Mouse (Mus musculus) forebrain, embryonic 15.5 days (tissue): Measurements from ENCODE around the gene Usp54. TPM values are rescaled to one million over a fixed set of nuclear protein-coding genes. Genes with fewer than 3 reads are reported as not detected.
"Not testable (repeated sequence)": the region's sequence is repeated elsewhere in the genome, so short reads cannot be mapped to it uniquely, and the experiment has no call there.

Source experiments
- ATAC-seq: fragments of 200-750 bp; cut with Nextera tagmentation; replicated peaks from 2 replicates; pipeline ENCODE4 v1.8.0; 2017; ENCODE audit warnings: mild to moderate bottlenecking, moderate TSS enrichment, moderate library complexity
- H3K27ac ChIP-seq: fragments of 300-500 bp; sonication (generic); replicated peaks from 2 replicates; pipeline ENCODE4 v1.5.1; 2015; ENCODE audit warnings: mild to moderate bottlenecking, inconsistent platforms
- H3K27me3 ChIP-seq: fragments of 300-500 bp; sonication (generic); 2 replicates; pipeline ENCODE4 v1.6.1; 2015; ENCODE audit warnings: inconsistent platforms
- H3K36me3 ChIP-seq: fragments of 300-500 bp; sonication (generic); 2 replicates; pipeline ENCODE4 v1.6.1; 2015; ENCODE audit warnings: mild to moderate bottlenecking, inconsistent platforms
- H3K4me1 ChIP-seq: fragments of 300-500 bp; sonication (generic); 2 replicates; pipeline ENCODE4 v1.6.1; 2015; ENCODE audit warnings: inconsistent platforms
- H3K4me2 ChIP-seq: fragments of 300-500 bp; sonication (generic); replicated peaks from 2 replicates; pipeline ENCODE4 v1.6.1; 2015; ENCODE audit warnings: mild to moderate bottlenecking, inconsistent platforms
- H3K4me3 ChIP-seq: fragments of 300-500 bp; sonication (generic); 2 replicates; pipeline ENCODE4 v1.5.1; 2015; ENCODE audit warnings: mild to moderate bottlenecking, inconsistent platforms
- H3K9ac ChIP-seq: fragments of 300-500 bp; sonication (generic); replicated peaks from 2 replicates; pipeline ENCODE4 v1.6.1; 2015; ENCODE audit warnings: mild to moderate bottlenecking, inconsistent platforms
- H3K9me3 ChIP-seq: fragments of 300-500 bp; sonication (generic); 2 replicates; pipeline ENCODE4 v1.6.1; 2016; ENCODE audit warnings: inconsistent platforms
- WGBS: fragments of 180-500 bp; shearing (Covaris S2); methylation state at CpG from one replicate; pipeline ENCODE4 v1.1.7; 2015; ENCODE audit warnings: mixed read lengths; 5-methylcytosine and 5-hydroxymethylcytosine counted together
- polyA plus RNA-seq: library from polyadenylated mRNA; unstranded; fragments of >200 nt; fragmentation: Nextera tagmentation; extraction: Ambion mirVana; gene quantifications from 2 replicates; pipeline ENCODE4 v1.2.1, GENCODE M21; 2015

Gene Usp54
- polyA plus RNA-seq, 1 experiment from 2014 or later = 10.1 TPM

DNA sequence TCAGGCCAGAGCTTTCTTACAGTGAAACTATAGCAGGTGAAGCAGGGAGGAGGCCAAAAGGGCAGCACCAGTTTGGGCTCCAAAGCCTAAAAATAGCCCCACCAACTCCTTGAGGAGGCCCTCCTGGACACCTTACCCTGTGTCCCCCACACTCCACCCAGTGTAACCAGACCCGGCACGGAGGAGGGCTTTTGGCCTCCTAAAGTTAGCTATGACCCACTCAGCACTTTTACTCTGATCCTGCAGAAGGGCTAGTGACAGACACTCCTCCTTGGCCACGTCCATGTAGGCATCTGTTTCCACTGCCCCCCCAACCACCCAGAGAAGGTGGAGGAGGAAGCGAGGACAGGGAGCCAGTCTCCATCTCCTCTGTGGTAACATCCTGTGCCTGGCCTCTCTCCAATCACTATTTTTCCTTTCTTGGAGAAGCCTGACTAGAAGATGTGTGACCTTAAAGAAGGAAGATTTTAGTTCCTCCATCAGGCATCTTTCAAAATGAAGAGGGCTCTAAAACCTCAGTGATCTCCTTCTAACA, 10.9 kb upstream of the Usp54 start:
- Histone ChIP-seq H3K36me3 (no peaks in the 10 kb centered on the region), H3K4me3 (no peak overlapping the region), H3K27me3 (no peaks in the 10 kb centered on the region), H3K9me3 (no peaks in the 10 kb centered on the region), H3K9ac (no peak overlapping the region), H3K4me1 (no peaks in the 10 kb centered on the region), H3K4me2 (no peak overlapping the region), H3K27ac (no peak overlapping the region)
- no peak for ATAC-seq
- 67% methylated on average over 4 of the region's 4 CpGs for WGBS

- Histone ChIP-seq H3K36me3 (no peaks in the 10 kb centered on the region), H3K4me2 (no peak overlapping the region), H3K27me3 (no peaks in the 10 kb centered on the region), H3K4me1 (no peaks in the 10 kb centered on the region), H3K4me3 (no peak overlapping the region), H3K27ac (no peak overlapping the region), H3K9me3 (no peaks in the 10 kb centered on the region), H3K9ac (no peak overlapping the region)
- 77% methylated on average over 2 of the region's 2 CpGs for WGBS
- ATAC-seq = no peak
Observed at GRCm38 (mm10) chr14:20651000-20651399, 10.1 kb upstream of the Usp54 start.

DNA sequence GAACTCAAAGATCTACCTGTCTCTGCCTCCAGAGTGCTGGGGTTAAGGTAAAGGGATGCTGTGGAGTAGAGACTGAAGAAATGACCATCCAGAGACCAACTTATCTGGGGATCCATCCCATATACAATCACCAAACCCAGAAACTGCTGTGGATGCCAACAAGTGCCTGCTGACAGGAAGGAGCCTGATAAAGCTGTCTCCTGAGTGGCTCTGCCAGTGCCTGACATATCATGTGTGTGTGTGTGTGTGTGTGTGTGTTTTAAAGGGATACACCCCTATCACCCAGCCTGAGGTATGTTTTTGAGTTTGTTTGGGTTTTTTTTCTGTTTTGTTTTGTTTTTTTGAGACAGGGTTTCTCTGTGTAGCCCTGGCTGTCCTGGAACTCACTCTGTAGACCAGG, 5.5 kb upstream of the Usp54 start:
- Histone ChIP-seq H3K9ac (no peak overlapping the region), H3K4me3 (no peak overlapping the region), H3K27me3 (no peaks in the 10 kb centered on the region), H3K27ac (no peak overlapping the region), H3K9me3 (no peaks in the 10 kb centered on the region), H3K4me2 (no peak overlapping the region), H3K4me1 (peaks cover 5% of the 10 kb centered on the region), H3K36me3 (no peaks in the 10 kb centered on the region)
- ATAC-seq = no peak

DNA sequence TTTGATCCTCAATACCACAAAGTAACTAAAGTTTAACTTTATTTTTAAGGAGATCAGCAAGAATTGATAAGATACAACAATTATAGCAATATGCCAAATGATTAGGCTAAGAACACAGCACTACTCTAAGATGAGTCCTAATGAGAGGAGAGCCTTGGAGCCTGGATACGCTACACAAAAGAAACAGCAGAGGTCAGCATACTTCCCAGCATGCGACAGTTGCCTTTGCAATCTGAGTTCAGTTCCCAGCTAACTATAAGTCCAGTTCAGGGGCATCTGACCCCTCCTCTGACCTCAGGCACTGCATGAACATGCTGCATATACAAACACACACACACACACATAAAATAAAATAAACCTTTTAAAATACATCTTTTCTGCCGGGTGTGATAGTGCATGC, 4.7 kb upstream of the Usp54 start:
- no peak overlapping the region for H3K9ac ChIP-seq
- no peak for ATAC-seq
- peaks cover 5% of the 10 kb centered on the region for H3K4me1 ChIP-seq
- 23% methylated on average over 3 of the region's 3 CpGs for WGBS
- no peaks in the 10 kb centered on the region for H3K27me3 ChIP-seq
- no peak overlapping the region for H3K27ac ChIP-seq
- no peak overlapping the region for H3K4me2 ChIP-seq
- H3K36me3 ChIP-seq = no peaks in the 10 kb centered on the region
- no peaks in the 10 kb centered on the region for H3K9me3 ChIP-seq
- H3K4me3 ChIP-seq = no peak overlapping the region

DNA sequence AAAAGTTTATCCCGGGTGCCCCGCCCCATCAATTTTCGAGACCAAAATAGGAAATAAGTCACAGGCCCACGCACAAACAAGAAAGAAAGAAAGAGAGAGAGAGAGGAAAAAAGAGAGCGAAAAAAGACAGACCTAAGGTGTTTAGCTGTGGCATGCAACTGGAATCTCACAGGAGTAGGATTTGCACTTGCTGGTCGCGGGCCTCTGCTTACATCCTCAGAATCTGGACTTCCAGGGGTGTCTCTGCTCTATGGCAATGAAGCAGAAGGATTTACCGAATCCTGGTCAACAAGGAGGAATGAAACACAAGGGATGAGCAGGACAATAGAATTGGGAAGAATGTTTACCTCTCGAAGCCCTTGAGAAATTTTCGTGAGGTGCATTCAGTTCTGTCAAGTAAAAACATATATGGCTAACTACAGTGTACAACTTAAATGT, 594 bp upstream of the Usp54 start:
- peak overlapping the region; percentile 72 for H3K4me2 ChIP-seq
- no peaks in the 10 kb centered on the region for H3K9me3 ChIP-seq
- no peak for ATAC-seq
- 13% methylated on average over 10 of the region's 10 CpGs for WGBS
- peaks cover 12% of the 10 kb centered on the region for H3K4me1 ChIP-seq
- H3K27ac ChIP-seq = peak overlapping the region; percentile 94
- no peaks in the 10 kb centered on the region for H3K27me3 ChIP-seq
- H3K36me3 ChIP-seq = no peaks in the 10 kb centered on the region
- H3K9ac ChIP-seq = peak overlapping the region; percentile 82
- H3K4me3 ChIP-seq = peak overlapping the region; percentile 90

DNA sequence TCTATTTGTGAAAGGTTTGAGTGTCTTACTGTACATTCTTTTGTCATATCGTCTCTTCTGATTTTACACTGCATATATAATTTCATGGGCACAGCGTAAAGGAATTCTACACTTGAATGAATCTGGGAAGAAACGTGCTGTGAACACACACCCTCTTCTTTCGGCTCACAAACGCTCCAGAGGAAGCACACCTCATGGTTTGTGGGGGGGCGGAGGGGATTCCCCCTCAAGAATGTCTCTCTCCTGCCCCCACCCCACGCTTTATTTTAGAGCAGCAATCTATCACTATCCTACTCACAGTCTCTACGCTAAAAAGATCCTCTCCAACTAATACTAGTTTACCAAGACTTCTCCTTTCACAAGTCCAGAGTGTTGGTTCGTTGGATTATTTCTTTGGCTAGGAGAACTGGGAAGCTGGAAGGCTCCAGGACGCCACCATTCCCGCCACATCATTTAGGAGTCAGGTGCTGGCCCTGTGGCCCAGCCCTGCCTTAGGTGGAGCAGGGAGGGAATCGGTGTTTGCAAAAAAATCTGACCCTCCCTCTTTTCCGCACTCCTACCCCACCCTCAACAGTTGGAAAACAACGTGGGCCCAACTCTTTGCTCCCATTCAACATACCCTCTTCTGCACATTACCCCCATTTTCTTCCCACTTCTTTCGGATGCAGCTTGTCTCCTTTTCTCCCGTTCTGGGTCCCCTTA, 794 bp downstream of the Usp54 start:
- H3K27ac ChIP-seq = peak overlapping the region; percentile 94
- H3K4me2 ChIP-seq = peak overlapping the region; percentile 86
- H3K4me1 ChIP-seq = peaks cover 12% of the 10 kb centered on the region
- WGBS = under 1% methylated on average over 16 of the region's 16 CpGs
- ATAC-seq = peak; percentile 67
- no peaks in the 10 kb centered on the region for H3K27me3 ChIP-seq
- no peaks in the 10 kb centered on the region for H3K9me3 ChIP-seq
- peak overlapping the region; percentile 82 for H3K9ac ChIP-seq
- H3K4me3 ChIP-seq = peak overlapping the region; percentile 90
- H3K36me3 ChIP-seq = no peaks in the 10 kb centered on the region

DNA sequence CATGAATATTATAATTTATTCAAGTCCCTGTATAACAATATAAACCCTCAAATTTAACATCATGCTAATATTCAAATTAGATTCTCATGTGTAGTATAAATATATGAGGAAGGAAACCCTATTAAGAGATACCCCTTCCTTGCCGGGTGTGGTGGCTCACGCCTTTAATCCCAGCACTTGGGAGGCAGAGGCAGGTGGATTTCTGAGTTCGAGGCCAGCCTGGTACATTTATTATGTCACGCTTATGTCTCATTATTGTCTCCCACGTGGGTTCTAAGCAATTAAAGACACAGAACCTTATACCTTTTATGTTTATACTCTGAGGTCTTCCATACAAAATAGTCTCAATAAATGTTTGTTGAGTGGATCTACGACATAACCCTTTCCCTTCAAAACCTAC, 2.2 kb downstream of the Usp54 start:
- no peaks in the 10 kb centered on the region for H3K27me3 ChIP-seq
- H3K4me1 ChIP-seq = peaks cover 12% of the 10 kb centered on the region
- WGBS = 88% methylated on average over 6 of the region's 6 CpGs
- H3K9me3 ChIP-seq = no peaks in the 10 kb centered on the region
- no peak overlapping the region for H3K27ac ChIP-seq
- no peak overlapping the region for H3K4me2 ChIP-seq
- no peak overlapping the region for H3K4me3 ChIP-seq
- H3K9ac ChIP-seq = no peak overlapping the region
- no peak for ATAC-seq
- no peaks in the 10 kb centered on the region for H3K36me3 ChIP-seq

GRCm38 (mm10) chr14:20637818-20638574, 2.9 kb downstream of the Usp54 start:
- no peak for ATAC-seq
- no peaks in the 10 kb centered on the region for H3K27me3 ChIP-seq
- no peak overlapping the region for H3K4me3 ChIP-seq
- no peaks in the 10 kb centered on the region for H3K36me3 ChIP-seq
- H3K4me1 ChIP-seq = peaks cover 12% of the 10 kb centered on the region
- no peak overlapping the region for H3K4me2 ChIP-seq
- no peaks in the 10 kb centered on the region for H3K9me3 ChIP-seq
- no peak overlapping the region for H3K9ac ChIP-seq
- H3K27ac ChIP-seq = no peak overlapping the region
- 89% methylated on average over 2 of the region's 2 CpGs for WGBS

GRCm38 (mm10) chr14:20636968-20637367, 3.9 kb downstream of the Usp54 start:
- H3K36me3 ChIP-seq, ATAC-seq, H3K9me3 ChIP-seq, H3K27ac ChIP-seq, H3K27me3 ChIP-seq, H3K4me3 ChIP-seq, H3K9ac ChIP-seq, H3K4me2 ChIP-seq: not testable (repeated sequence)
- peaks cover 12% of the 10 kb centered on the region for H3K4me1 ChIP-seq
- 98% methylated on average over 3 of the region's 3 CpGs for WGBS

- H3K9me3 ChIP-seq = no peaks in the 10 kb centered on the region
Observed at GRCm38 (mm10) chr14:20635546-20635945, 5.3 kb downstream of the Usp54 start.

DNA sequence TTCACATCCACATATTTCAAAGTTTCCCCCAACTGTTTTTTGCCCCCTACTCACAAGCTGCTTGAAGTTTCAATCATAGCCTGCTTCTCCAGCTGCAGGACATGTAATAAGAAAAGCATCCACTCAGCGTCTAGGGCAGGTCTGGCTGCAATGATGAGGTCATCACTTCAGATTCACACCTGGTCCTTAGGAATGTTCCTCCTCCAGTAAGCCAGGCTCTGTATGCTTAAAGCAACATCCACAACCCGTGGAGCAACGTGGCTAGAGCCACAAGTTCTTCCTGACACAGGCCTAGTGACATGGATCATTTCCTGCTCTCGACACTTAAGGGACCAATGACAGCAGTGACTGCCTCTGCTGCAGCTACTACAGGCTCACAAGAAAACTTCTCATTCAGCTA, 9.6 kb downstream of the Usp54 start:
- no peak overlapping the region for H3K9ac ChIP-seq
- ATAC-seq = no peak
- H3K4me2 ChIP-seq = no peak overlapping the region
- 75% methylated on average over 4 of the region's 4 CpGs for WGBS
- no peaks in the 10 kb centered on the region for H3K27me3 ChIP-seq
- no peak overlapping the region for H3K27ac ChIP-seq
- no peaks in the 10 kb centered on the region for H3K9me3 ChIP-seq
- H3K36me3 ChIP-seq = no peaks in the 10 kb centered on the region
- no peak overlapping the region for H3K4me3 ChIP-seq
- no peaks in the 10 kb centered on the region for H3K4me1 ChIP-seq

More at GRCm38 (mm10) chr14:20635546-20635945, 5.3 kb downstream of the Usp54 start:
- 96% methylated on average over 2 of the region's 2 CpGs for WGBS
- H3K9ac ChIP-seq = no peak overlapping the region
- H3K4me2 ChIP-seq = no peak overlapping the region
- no peak overlapping the region for H3K4me3 ChIP-seq
- no peaks in the 10 kb centered on the region for H3K36me3 ChIP-seq
- H3K27me3 ChIP-seq = no peaks in the 10 kb centered on the region
- ATAC-seq = no peak
- H3K27ac ChIP-seq = no peak overlapping the region
- peaks cover 7% of the 10 kb centered on the region for H3K4me1 ChIP-seq

GRCm38 (mm10) chr14:20626971-20627370, 13.9 kb downstream of the Usp54 start:
- no peak overlapping the region for H3K27ac ChIP-seq
- no peak overlapping the region for H3K4me3 ChIP-seq
- no peak for ATAC-seq
- no peak overlapping the region for H3K9ac ChIP-seq
- no peaks in the 10 kb centered on the region for H3K27me3 ChIP-seq
- no peaks in the 10 kb centered on the region for H3K9me3 ChIP-seq
- H3K4me1 ChIP-seq = no peaks in the 10 kb centered on the region
- WGBS = 83% methylated on average over 3 of the region's 3 CpGs
- no peak overlapping the region for H3K4me2 ChIP-seq
- H3K36me3 ChIP-seq = no peaks in the 10 kb centered on the region
